Mouse (Mus musculus) liver, adult 2 months (tissue): ENCODE results near the gene Agtrap. TPM values are rescaled to one million over a fixed set of nuclear protein-coding genes. Genes with fewer than 3 reads are reported as not detected.
A peak's percentile ranks its signal among the peaks of the same experiment; 100 is the strongest.

Experiments
- DNase-seq: peaks from one replicate; pipeline ENCODE4 v3.0.0-alpha.2; 2011; ENCODE audit warnings: low read depth, low spot score; ENCODE audit errors: extremely low read depth
- H3K27ac ChIP-seq: fragments of 200-500 bp; replicated peaks from 2 replicates; pipeline ENCODE4 v1.5.1; 2012; ENCODE audit warnings: low read depth, mild to moderate bottlenecking, control low read depth, inconsistent platforms, low read length; ENCODE audit not compliant: insufficient read depth
- H3K27me3 ChIP-seq: fragments of 200-500 bp; 2 replicates; pipeline ENCODE4 v1.6.1; 2012; ENCODE audit warnings: mild to moderate bottlenecking, moderate library complexity, low read length, inconsistent platforms; ENCODE audit not compliant: control insufficient read depth, insufficient read depth
- H3K36me3 ChIP-seq: fragments of 200-500 bp; 2 replicates; pipeline ENCODE4 v1.6.1; 2012; ENCODE audit warnings: low read length, inconsistent platforms; ENCODE audit not compliant: control insufficient read depth, insufficient read depth
- H3K4me1 ChIP-seq: fragments of 200-500 bp; 2 replicates; pipeline ENCODE4 v1.6.1; 2011; ENCODE audit warnings: low read length; ENCODE audit not compliant: control insufficient read depth, insufficient read depth
- H3K4me3 ChIP-seq: fragments of 200-500 bp; 2 replicates; pipeline ENCODE4 v1.5.1; 2011; ENCODE audit warnings: low read depth, mild to moderate bottlenecking, control low read depth, low read length, moderate library complexity; ENCODE audit not compliant: insufficient read depth
- H3K79me2 ChIP-seq: fragments of 200-500 bp; 2 replicates; pipeline ENCODE4 v1.6.1; 2012; ENCODE audit warnings: inconsistent platforms, mild to moderate bottlenecking, low read length, moderate library complexity; ENCODE audit not compliant: control insufficient read depth, insufficient read depth
- H3K9ac ChIP-seq: fragments of 200-500 bp; 2 replicates; pipeline ENCODE4 v1.6.1; 2012; ENCODE audit warnings: low read depth, mild to moderate bottlenecking, control low read depth, inconsistent platforms, low read length
- CTCF ChIP-seq: fragments of 200-500 bp; IDR thresholded peaks from 2 replicates; pipeline ENCODE4 v1.5.1; 2011; ENCODE audit warnings: low read depth, low read length, control low read depth
- POLR2A ChIP-seq: fragments of 200-500 bp; IDR thresholded peaks from 2 replicates; pipeline ENCODE4 v1.6.1; 2011; ENCODE audit warnings: low read length, control low read depth; ENCODE audit not compliant: insufficient read depth; ENCODE audit errors: extremely low read depth
- WGBS: fragments of 180-500 bp; shearing (Covaris S2); methylation state at CpG from one replicate; pipeline ENCODE4 v1.1.7; 2018; 5-methylcytosine and 5-hydroxymethylcytosine counted together
- polyA plus RNA-seq: library from polyadenylated mRNA; depleted of rRNA; stranded (reverse); fragments of >200 nt; gene quantifications from 2 replicates; pipeline ENCODE4 v1.2.3, GENCODE M21; 2012
- total RNA-seq: library from RNA; depleted of rRNA; stranded (reverse); fragments of >200 nt; gene quantifications from 2 replicates; pipeline ENCODE4 v1.2.3, GENCODE M21; 2014

Agtrap gene
- total and polyA plus RNA-seq, 2 experiments: 2.1 to 3.7 TPM

DNA sequence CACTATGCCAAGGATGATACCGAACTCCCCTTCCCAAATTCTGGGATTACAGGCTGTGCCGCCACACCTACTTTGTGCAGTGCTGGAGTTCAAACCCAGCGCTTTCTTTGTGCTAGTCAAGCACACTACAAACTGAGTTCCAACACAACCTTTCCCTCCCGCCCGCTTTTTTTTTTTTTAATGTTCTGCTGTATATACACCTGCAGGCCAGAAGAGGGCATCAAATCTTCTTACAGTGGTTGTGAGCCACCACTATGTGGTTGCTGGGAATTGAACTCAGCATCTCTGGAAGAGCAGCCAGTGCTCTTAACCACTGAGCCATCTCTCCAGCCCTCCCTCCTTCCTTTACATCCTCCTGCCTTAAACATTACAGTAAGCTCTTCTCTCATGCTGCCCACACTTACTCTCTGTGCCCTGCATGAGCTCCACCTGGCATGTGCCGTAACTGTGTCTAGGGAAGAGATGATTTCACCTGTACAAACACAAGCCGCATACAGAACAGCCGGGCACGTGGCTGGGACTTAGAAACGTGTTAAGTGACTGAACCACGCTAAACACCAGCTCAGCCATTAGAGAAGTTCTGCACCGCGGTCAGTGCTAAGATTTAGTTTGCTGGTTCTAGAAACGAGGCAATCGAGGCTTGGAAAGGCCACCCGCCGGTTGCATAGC, 13.2 kb downstream of the Agtrap start:
- WGBS: 35% methylated on average over 17 of the region's 17 CpGs
- no peaks in the 10 kb centered on the region for H3K79me2 ChIP-seq
- TF ChIP-seq CTCF (no peak), POLR2A (no peak)
- DNase-seq: peak; percentile 40
- H3K36me3 ChIP-seq: no peaks in the 10 kb centered on the region
- H3K4me1 ChIP-seq: peaks cover 4% of the 10 kb centered on the region
- peak overlapping the region; percentile 48 for H3K4me3 ChIP-seq
- H3K27me3 ChIP-seq: no peaks in the 10 kb centered on the region
- H3K27ac ChIP-seq: no peak overlapping the region
- H3K9ac ChIP-seq: peak overlapping the region; percentile 25; the same call in 1 of the 2 replicates

- TF ChIP-seq POLR2A (no peak), CTCF (no peak)
- Histone ChIP-seq H3K27me3 (no peaks in the 10 kb centered on the region), H3K79me2 (no peaks in the 10 kb centered on the region), H3K4me1 (peaks cover 4% of the 10 kb centered on the region), H3K27ac (no peak overlapping the region), H3K9ac (no peak overlapping the region), H3K36me3 (no peaks in the 10 kb centered on the region), H3K4me3 (no peak overlapping the region)
- WGBS: 64% methylated on average over 5 of the region's 5 CpGs
- DNase-seq: peak; percentile 48
Observed at GRCm38 (mm10) chr4:148071508-148071907, 16.3 kb downstream of the Agtrap start.

DNA sequence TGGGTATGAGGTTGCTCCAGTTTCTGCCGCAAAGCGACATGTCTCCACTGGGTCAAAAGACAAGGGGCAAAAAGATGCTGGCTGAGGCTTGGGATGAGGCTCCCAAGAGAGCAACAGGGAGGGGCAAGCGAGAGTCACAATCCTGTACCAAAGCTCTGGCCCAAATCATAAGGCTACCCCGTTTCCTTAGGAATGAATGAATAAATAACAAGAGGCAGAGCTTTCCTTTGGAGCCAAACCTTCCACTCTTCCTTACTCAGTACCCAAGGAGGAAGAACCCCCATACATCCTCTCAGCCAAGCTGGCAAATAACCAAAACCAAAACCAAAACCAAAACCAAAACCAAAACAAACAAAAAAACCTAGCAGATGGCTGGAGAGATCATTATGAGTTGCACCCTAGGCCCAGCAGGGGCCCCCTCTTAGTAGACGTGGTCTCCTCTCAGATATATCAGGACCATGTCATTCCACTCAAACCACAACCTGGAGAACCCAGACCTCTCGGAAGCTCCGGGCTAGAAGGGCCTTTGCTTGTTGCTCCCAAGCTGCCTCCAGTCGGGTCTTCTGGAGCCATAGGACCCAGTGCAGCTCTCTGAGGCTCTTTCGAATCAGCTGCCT, 18.1 kb downstream of the Agtrap start:
- no peak overlapping the region for H3K27ac ChIP-seq
- no peak overlapping the region for H3K4me3 ChIP-seq
- 83% methylated on average over 9 of the region's 9 CpGs for WGBS
- no peaks in the 10 kb centered on the region for H3K79me2 ChIP-seq
- no peaks in the 10 kb centered on the region for H3K36me3 ChIP-seq
- no peak for TF ChIP-seq CTCF
- TF ChIP-seq POLR2A: no peak
- no peak for DNase-seq
- peaks cover under 1% of the 10 kb centered on the region for H3K4me1 ChIP-seq
- no peak overlapping the region for H3K9ac ChIP-seq
- H3K27me3 ChIP-seq: no peaks in the 10 kb centered on the region

- H3K4me3 ChIP-seq: no peak overlapping the region
- H3K4me1 ChIP-seq: no peaks in the 10 kb centered on the region; the same call in none of the 2 replicates
- no peak overlapping the region for H3K9ac ChIP-seq
- H3K36me3 ChIP-seq: no peaks in the 10 kb centered on the region
- H3K27me3 ChIP-seq: no peaks in the 10 kb centered on the region
- no peaks in the 10 kb centered on the region for H3K79me2 ChIP-seq
- TF ChIP-seq POLR2A (no peak), CTCF (no peak)
- DNase-seq: no peak
- 94% methylated on average over 8 of the region's 8 CpGs for WGBS
- H3K27ac ChIP-seq: no peak overlapping the region
Observed at GRCm38 (mm10) chr4:148067346-148067745, 20.5 kb downstream of the Agtrap start.

DNA sequence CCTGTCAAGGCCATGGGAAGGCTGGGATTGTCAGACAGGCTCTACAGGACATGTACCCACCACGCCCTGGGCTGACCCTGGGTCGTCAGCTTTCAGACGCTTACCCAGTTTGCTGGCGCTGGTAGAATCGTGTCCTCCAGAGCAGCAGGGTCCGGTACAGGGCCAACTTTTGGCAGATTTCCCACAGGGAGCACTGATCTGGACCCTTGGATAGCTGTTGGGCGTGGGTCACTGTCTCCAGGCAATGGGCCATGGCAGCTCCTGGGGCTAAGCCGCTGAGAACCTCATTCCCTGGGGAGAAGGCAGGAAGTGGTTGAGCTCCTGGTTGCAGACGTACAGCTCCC, 21.5 kb downstream of the Agtrap start:
- no peak for DNase-seq
- WGBS: 58% methylated on average over 9 of the region's 9 CpGs
- no peaks in the 10 kb centered on the region for H3K79me2 ChIP-seq
- H3K9ac ChIP-seq: no peak overlapping the region
- H3K4me3 ChIP-seq: no peak overlapping the region
- no peaks in the 10 kb centered on the region for H3K27me3 ChIP-seq
- H3K4me1 ChIP-seq: no peaks in the 10 kb centered on the region; the same call in none of the 2 replicates
- H3K27ac ChIP-seq: no peak overlapping the region
- TF ChIP-seq POLR2A (no peak), CTCF (no peak)
- no peaks in the 10 kb centered on the region for H3K36me3 ChIP-seq
